Mouse (Mus musculus): Measurements from ENCODE around the gene Hist1h3e. TPM values are rescaled to one million over a fixed set of nuclear protein-coding genes. Genes with fewer than 3 reads are reported as not detected.

The Hist1h3e gene
- polyA plus RNA-seq, 2 experiments, result 5.1 to 25.4 TPM

- no peaks in the 10 kb centered on the region for H3K36me3 ChIP-seq (replicated peaks; ENCODE audit: control insufficient read depth, insufficient read depth, low read depth)
- peak overlapping the region; percentile 87 for H3K9ac ChIP-seq (replicated peaks)
- H3K4me1 ChIP-seq (replicated peaks; ENCODE audit: control insufficient read depth in 2 of 2, insufficient read depth in 2 of 2, low read length in 1 of 2), result peaks cover 31 to 33% of the 10 kb centered on the region in 2 experiments
- no peak for TF ChIP-seq EP300 (IDR thresholded peaks at IDR 0.05; ENCODE audit: low read depth)
- TF ChIP-seq CTCF (IDR thresholded peaks at IDR 0.05; ENCODE audit: low read depth), result no peak
- H3K4me2 ChIP-seq (ENCODE audit: low read depth), result peak overlapping the region; percentile 94
- DNase-seq (ENCODE audit: low read depth in 3 of 3, low spot score in 3 of 3), result no peak
- peak overlapping the region; percentile 88 for H3K27ac ChIP-seq
- no peak for ATAC-seq (ENCODE audit: insufficient read depth)
- H3K4me3 ChIP-seq (ENCODE audit: insufficient read depth in 1 of 2, low read depth in 2 of 2, low read length in 2 of 2), result peak overlapping the region; percentile 20 to 55
- H3K27me3 ChIP-seq (ENCODE audit: control insufficient read depth, insufficient read depth, low read length), result no peaks in the 10 kb centered on the region
- no peaks in the 10 kb centered on the region for H3K9me3 ChIP-seq (ENCODE audit: control insufficient read depth, low read length)
Measured at GRCm38 (mm10) chr13:23583387-23584068, 21.4 kb upstream of the Hist1h3e start.

DNA sequence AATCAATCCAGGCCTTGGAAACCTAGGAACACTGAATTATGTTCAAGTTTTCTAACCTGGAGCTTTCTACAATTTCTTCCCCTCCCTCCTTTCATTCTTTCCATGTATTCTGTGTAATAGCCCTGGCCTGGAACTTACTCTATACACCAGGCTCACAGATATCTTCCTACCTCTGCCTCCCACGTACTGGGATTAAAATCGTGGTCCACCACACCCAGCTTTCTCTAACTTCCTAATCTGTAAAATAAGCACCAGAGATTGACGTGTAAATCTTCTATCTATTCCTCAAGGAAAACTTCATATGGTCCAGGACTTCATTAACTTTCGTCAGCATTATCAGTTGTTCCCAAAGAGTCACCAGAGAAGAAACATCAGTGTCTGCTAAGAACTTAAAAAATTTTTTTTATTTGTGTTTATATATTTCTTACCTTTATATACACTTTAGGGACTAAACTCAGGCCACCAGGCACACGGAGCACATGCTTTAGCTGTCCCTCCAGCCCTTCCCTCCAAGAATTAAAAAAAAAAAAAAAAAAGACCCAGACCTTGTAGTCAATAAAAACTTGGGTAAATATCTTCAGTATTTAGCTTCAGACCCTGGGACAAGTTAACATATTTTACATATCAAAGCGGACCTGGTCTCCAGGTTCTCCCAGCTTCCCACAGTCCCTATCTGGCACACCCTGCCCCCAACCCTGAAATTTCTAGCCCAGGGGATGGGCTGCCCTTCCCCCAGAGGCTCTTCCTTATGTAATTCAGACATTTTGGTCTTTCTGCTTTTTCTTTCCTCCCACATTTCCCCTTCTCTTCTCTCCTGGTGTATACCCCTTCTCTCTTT lies 20.3 kb upstream of the Hist1h3e start:
- ATAC-seq (ENCODE audit: insufficient read depth) (peak; percentile 1; the same call in 1 of the 2 replicates), DNase-seq (ENCODE audit: low read depth in 3 of 3, low spot score in 3 of 3) (no peak)
- H3K4me3 ChIP-seq (ENCODE audit: insufficient read depth in 1 of 2, low read depth in 2 of 2, low read length in 2 of 2), result peak overlapping the region; percentile 44 to 55
- peak overlapping the region; percentile 88 for H3K27ac ChIP-seq
- 8% methylated on average over 6 of the region's 6 CpGs for WGBS (ENCODE audit: insufficient replicate concordance)
- H3K27me3 ChIP-seq (ENCODE audit: control insufficient read depth, insufficient read depth, low read length), result no peaks in the 10 kb centered on the region
- TF ChIP-seq EP300 (IDR thresholded peaks at IDR 0.05; ENCODE audit: low read depth) (no peak), CTCF (IDR thresholded peaks at IDR 0.05; ENCODE audit: low read depth) (no peak)
- peak overlapping the region; percentile 87 for H3K9ac ChIP-seq (replicated peaks)
- no peaks in the 10 kb centered on the region for H3K36me3 ChIP-seq (replicated peaks; ENCODE audit: control insufficient read depth, insufficient read depth, low read depth)
- H3K4me1 ChIP-seq (replicated peaks; ENCODE audit: control insufficient read depth in 2 of 2, insufficient read depth in 2 of 2, low read length in 1 of 2), result peaks cover 32 to 34% of the 10 kb centered on the region in 2 experiments
- H3K4me2 ChIP-seq (ENCODE audit: low read depth), result peak overlapping the region; percentile 94
- H3K9me3 ChIP-seq (ENCODE audit: control insufficient read depth, low read length), result no peaks in the 10 kb centered on the region

DNA sequence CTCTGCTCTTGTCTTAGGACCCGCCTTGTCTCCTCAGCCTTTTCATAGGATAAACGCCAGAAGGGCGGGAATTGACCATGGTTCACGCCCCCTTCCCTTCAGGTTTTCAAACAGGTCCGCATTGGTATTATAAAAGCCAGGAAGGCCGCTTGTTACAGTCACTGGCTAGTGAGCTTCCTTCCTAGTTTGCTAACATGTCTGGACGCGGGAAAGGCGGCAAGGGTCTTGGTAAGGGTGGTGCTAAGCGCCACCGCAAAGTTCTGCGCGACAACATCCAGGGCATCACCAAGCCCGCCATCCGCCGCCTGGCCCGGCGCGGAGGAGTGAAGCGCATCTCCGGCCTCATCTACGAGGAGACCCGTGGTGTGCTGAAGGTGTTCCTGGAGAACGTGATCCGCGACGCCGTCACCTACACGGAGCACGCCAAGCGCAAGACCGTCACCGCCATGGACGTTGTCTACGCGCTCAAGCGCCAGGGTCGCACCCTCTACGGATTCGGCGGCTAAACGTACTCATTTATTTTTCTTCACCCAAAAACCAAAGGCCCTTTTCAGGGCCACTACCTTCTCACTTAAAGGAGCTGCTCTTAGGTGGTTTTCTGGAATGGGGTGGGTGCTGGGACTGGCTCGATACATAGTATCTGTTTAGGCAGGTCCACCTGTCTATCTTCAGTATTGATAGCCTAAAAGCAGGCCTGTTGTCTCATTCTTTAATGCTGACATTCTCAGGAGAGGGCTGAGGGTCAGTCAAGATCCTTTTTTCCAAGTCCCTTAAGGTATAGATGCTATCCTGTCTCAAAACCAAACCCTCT lies 19.4 kb upstream of the Hist1h3e start, which contains the start of gene Hist1h4d:
TSS of gene Hist1h4d (plus strand) at position 191 of the 811 bp plus-strand sequence.
- Histone ChIP-seq H3K4me3 (ENCODE audit: insufficient read depth in 1 of 2, low read depth in 2 of 2, low read length in 2 of 2) (peak within 1 kb of the TSS; percentile 44 to 55), H3K4me2 (ENCODE audit: low read depth) (peak within 1 kb of the TSS; percentile 94), H3K27me3 (ENCODE audit: control insufficient read depth, insufficient read depth, low read length) (no peaks in the 10 kb centered on the region), H3K9ac (replicated peaks) (peak within 1 kb of the TSS; percentile 87), H3K27ac (peak within 1 kb of the TSS; percentile 88), H3K4me1 (replicated peaks; ENCODE audit: control insufficient read depth in 2 of 2, insufficient read depth in 2 of 2, low read length in 1 of 2) (peaks cover 35 to 36% of the 10 kb centered on the region in 2 experiments), H3K9me3 (ENCODE audit: control insufficient read depth, low read length) (no peaks in the 10 kb centered on the region), H3K36me3 (replicated peaks; ENCODE audit: control insufficient read depth, insufficient read depth, low read depth) (no peaks in the 10 kb centered on the region)
- 0 out of 2 replicates have a peak, but pooled peaks have one; percentile 7 for TF ChIP-seq CTCF (IDR thresholded peaks at IDR 0.05; ENCODE audit: low read depth)
- TF ChIP-seq EP300 (IDR thresholded peaks at IDR 0.05; ENCODE audit: low read depth), result peak; percentile 92
- ATAC-seq (ENCODE audit: insufficient read depth), result peak; percentile 82
- DNase-seq (ENCODE audit: low read depth in 3 of 3, low spot score in 3 of 3), result peak; percentile 95 to 97 (median 95)
- WGBS (ENCODE audit: insufficient replicate concordance), result under 1% methylated on average over 43 of the region's 43 CpGs

GRCm38 (mm10) chr13:23577835-23578234 lies 15.7 kb upstream of the Hist1h3e start:
- H3K4me1 ChIP-seq (replicated peaks; ENCODE audit: control insufficient read depth in 2 of 2, insufficient read depth in 2 of 2, low read length in 1 of 2), result peaks cover 22 to 23% of the 10 kb centered on the region in 2 experiments
- H3K4me3 ChIP-seq (ENCODE audit: insufficient read depth in 1 of 2, low read depth in 2 of 2, low read length in 2 of 2), result peak overlapping the region in 1 of 2 experiments; percentile 8; a peak in 2 of 4 replicates
- no peaks in the 10 kb centered on the region for H3K9me3 ChIP-seq (ENCODE audit: control insufficient read depth, low read length)
- 81% methylated on average over 1 of the region's 1 CpGs for WGBS (ENCODE audit: insufficient replicate concordance)
- TF ChIP-seq CTCF (IDR thresholded peaks at IDR 0.05; ENCODE audit: low read depth) (no peak), EP300 (IDR thresholded peaks at IDR 0.05; ENCODE audit: low read depth) (no peak)
- H3K27ac ChIP-seq, result peak overlapping the region; percentile 98
- ATAC-seq (ENCODE audit: insufficient read depth), result no peak
- no peak for DNase-seq (ENCODE audit: low read depth in 3 of 3, low spot score in 3 of 3)
- peak overlapping the region; percentile 57 for H3K9ac ChIP-seq (replicated peaks)
- H3K4me2 ChIP-seq (ENCODE audit: low read depth), result peak overlapping the region; percentile 96
- H3K36me3 ChIP-seq (replicated peaks; ENCODE audit: control insufficient read depth, insufficient read depth, low read depth), result no peaks in the 10 kb centered on the region
- H3K27me3 ChIP-seq (ENCODE audit: control insufficient read depth, insufficient read depth, low read length), result no peaks in the 10 kb centered on the region
